Mouse (Mus musculus) ovary, postnatal 14 days (tissue): Measurements from ENCODE around the gene Kif5c.

ENCODE experiments used
- DNase-seq: peaks from one replicate; pipeline ENCODE4 v3.0.0; 2022; ENCODE audit warnings: low spot score

Kif5c gene

GRCm38 (mm10) chr2:49621234-49621633 lies 2.1 kb downstream of the Kif5c start:
- no peak for DNase-seq

- no peak for DNase-seq
Measured at GRCm38 (mm10) chr2:49625581-49625980, 6.5 kb downstream of the Kif5c start.

- DNase-seq = no peak
Measured at GRCm38 (mm10) chr2:49627611-49628010, 8.5 kb downstream of the Kif5c start.

- DNase-seq = no peak
Measured at GRCm38 (mm10) chr2:49628094-49628705, 9.1 kb downstream of the Kif5c start.

GRCm38 (mm10) chr2:49629181-49629580 lies 10.1 kb downstream of the Kif5c start:
- no peak for DNase-seq

- no peak for DNase-seq
Measured at GRCm38 (mm10) chr2:49630636-49631035, 11.5 kb downstream of the Kif5c start.

GRCm38 (mm10) chr2:49633231-49633630 lies 14.1 kb downstream of the Kif5c start:
- DNase-seq = no peak

- DNase-seq = no peak
Measured at GRCm38 (mm10) chr2:49642761-49643160, 23.7 kb downstream of the Kif5c start.

- DNase-seq = no peak
Measured at GRCm38 (mm10) chr2:49643756-49644155, 24.7 kb downstream of the Kif5c start.

GRCm38 (mm10) chr2:49647591-49647990 lies 28.5 kb downstream of the Kif5c start:
- no peak for DNase-seq

- no peak for DNase-seq
Measured at GRCm38 (mm10) chr2:49648344-49648743, 29.2 kb downstream of the Kif5c start.

GRCm38 (mm10) chr2:49648806-49649205 lies 29.7 kb downstream of the Kif5c start:
- DNase-seq = no peak

GRCm38 (mm10) chr2:49649211-49649610 lies 30.1 kb downstream of the Kif5c start:
- DNase-seq = no peak

- no peak for DNase-seq
Measured at GRCm38 (mm10) chr2:49651737-49652136, 32.6 kb downstream of the Kif5c start.

- no peak for DNase-seq
Measured at GRCm38 (mm10) chr2:49654606-49655005, 35.5 kb downstream of the Kif5c start.

GRCm38 (mm10) chr2:49655195-49655873 lies 36.2 kb downstream of the Kif5c start:
- no peak for DNase-seq

- DNase-seq = no peak
Measured at GRCm38 (mm10) chr2:49655874-49656195, 36.7 kb downstream of the Kif5c start.

GRCm38 (mm10) chr2:49656988-49657387 lies 37.9 kb downstream of the Kif5c start:
- DNase-seq = no peak

- DNase-seq = no peak
Measured at GRCm38 (mm10) chr2:49657666-49658065, 38.6 kb downstream of the Kif5c start.

GRCm38 (mm10) chr2:49658988-49659387 lies 39.9 kb downstream of the Kif5c start:
- no peak for DNase-seq

GRCm38 (mm10) chr2:49659964-49660363 lies 40.9 kb downstream of the Kif5c start:
- no peak for DNase-seq

- DNase-seq = no peak
Measured at GRCm38 (mm10) chr2:49660375-49660923, 41.4 kb downstream of the Kif5c start.

GRCm38 (mm10) chr2:49661348-49661747 lies 42.2 kb downstream of the Kif5c start:
- DNase-seq = no peak

- no peak for DNase-seq
Measured at GRCm38 (mm10) chr2:49661872-49662271, 42.8 kb downstream of the Kif5c start.
